Mouse (Mus musculus): Measurements from ENCODE around the gene Fbxw8.

Fbxw8 gene

DNA sequence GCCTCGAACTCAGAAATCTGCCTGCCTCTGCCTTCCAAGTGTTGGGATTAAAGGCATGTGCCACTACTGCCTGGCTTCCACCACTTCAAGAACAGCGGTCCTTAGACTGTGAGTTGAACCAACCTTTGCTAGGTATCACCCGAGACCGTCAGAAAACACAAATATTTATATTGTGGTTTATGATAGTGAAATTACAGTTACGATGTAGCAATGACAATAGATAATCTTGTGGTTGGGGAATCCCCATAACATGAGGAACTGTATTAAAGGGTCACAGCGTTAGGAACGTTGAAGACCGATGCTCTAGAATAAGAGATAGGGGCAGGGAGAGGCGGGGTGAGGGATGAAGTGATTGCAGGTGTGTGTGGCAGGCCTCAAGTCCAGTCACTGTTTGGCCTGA lies 109.9 kb downstream of the Fbxw8 start:
- DNase-seq (ENCODE audit: low spot score in 2 of 2): no peak

DNA sequence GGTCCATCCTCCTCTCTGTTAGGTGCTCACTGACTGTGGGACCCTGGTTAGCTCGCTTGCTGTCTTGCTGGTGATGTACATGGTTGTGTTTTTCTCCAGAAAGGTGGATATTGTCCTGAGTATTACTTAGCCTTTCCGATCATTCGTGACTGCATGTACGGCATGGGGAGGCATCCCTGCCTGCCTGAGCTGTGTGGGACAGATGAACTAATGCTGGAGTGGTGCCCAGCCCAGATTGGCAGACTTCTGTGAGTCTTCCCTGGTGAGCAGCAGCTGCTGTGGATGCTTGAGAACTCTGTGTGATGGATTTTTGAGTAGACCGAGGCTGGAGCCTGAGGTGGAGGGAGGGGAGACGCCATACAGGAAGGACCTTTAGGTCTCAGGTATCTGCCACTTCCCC lies 110.4 kb downstream of the Fbxw8 start:
- no peak for DNase-seq (ENCODE audit: low spot score in 2 of 2)

DNA sequence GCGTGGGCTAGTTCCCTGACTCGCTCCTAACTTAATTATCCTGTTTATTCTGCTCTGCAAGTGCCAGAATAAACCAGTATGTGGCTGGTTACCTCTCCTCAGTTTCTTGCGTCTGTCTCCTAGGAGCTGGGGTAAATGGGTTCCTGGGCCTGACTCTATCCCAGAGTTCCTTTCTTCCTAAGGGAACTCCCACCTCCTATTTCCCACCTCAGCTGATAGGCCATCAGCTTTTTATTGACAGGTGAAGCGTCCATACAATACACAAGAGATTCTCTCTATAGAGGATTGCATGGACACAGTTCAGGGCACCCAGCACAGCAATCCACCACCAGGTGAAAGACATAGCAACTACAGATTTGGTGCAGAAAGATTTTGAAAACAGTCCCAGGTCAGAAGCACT lies 111.5 kb downstream of the Fbxw8 start:
- no peak for DNase-seq (ENCODE audit: low spot score in 2 of 2)

DNA sequence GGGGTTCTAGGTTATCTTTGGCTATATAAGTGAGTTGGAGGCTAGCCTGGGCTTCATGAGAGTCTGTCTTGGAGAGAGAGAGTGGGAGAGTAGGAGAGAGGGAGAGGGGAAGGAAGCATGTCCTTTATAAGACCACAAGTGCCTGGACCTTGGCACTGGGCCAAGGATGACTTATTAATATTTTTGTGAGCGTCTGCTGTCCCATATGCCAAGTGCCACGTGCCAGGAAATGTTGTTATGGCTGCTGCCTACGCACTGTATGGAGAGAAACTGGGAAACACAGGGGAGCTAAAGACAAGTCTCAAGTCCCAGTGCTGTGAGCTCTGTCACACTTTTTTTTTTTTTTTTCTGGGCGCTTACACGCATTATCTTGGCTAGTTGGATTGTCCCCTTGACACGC lies 112.7 kb downstream of the Fbxw8 start:
- DNase-seq (ENCODE audit: low spot score in 2 of 2): no peak

DNA sequence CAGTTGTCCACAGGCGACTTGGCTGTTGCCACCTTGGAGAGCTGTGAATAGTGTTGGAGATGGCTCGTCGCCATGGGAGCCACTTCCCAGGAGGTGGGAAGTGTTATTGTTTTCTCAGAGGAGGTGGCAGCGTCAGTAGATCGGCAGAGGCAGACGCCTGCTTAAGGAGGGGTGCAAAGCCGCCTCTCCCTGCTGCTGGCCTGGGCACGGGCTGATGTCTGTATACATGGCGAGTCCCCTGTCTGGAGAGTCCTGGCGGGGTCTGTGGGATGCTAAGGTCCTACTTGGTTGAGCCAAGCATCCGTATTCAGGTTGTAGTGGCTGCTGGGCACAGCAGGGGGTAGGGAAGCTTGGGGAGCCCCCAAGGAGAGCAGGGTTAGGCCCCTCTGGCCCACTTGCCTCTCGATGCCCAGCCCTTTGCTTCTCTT lies 116.0 kb downstream of the Fbxw8 start:
- DNase-seq (ENCODE audit: low spot score in 2 of 2): no peak

DNA sequence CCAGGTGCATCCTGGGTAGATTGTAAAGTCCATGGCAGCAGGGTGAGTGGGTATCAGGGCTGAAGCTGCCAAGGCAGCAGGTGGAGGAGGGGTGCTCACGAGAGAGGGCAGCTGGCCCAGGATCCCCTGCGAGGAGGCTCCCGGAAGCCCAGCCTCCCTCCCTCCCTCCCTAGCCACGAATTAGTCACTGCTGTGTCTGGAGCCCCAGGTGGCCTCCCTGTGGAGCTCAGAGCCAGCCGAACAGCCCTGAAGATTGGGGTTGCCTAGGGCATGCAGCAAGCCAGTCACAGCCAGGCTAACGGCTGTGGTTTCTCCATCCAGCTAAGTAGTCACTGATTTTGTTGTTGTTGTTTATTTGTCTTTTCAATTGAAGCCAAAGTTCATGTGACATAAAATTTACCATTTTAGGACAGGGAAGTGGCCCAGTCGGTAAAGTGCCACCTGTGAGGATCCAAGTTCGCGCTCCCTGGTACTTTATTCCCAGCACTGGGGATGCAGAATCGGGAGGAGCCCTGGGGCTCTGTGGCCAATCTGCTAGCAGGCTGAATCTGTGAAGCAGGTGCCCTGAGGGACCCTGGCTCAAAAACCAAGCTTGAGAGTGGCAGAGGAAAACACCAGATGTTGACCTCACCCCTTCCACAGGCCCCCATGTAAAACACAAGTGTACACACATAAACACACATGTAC lies 117.3 kb downstream of the Fbxw8 start:
- no peak for DNase-seq (ENCODE audit: low spot score in 2 of 2)

DNA sequence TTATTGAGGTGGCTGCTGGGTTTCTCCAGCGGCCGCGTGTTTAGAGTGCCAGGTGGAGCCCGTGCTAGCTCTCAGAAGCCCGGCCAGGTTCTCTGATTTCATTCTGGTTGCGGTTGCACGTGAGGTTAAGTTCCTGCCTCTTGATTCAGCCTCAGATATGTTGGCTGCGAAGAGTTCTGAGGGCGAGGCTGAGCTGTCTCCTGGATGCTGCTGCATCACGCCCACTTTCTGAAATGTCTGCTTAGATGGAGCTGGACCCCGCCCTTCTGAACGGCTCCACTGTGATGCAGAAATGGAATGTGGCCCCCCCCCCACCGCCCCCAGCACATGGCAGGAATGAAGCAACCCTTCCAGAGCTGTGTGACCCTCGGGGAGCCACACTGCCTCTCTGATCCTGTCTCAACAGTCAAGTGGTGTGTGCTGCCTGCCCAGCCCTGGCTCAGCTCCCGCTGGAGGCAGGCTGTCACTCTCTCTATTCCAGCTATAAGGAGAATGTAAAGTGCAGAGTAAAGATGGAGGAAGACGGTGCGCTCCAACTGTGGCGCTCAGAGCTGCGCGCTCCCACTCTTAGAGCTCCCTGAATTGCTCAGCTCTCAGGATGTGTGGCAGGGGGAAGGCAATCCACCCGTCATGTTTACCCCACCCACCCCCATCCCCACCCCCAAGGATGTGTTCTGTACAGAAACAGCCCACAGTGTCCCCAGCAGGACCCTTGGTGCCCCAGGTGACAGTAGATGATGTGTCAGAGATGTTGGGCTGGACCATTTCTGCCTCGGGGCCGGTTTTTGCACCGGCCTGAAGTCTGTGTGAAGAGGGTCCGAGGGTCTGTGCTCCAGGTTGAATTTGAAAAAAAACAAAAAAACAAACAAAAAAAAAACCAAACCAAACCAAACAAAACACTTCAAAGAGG lies 118.1 kb downstream of the Fbxw8 start:
- DNase-seq (ENCODE audit: low spot score in 2 of 2): no peak

DNA sequence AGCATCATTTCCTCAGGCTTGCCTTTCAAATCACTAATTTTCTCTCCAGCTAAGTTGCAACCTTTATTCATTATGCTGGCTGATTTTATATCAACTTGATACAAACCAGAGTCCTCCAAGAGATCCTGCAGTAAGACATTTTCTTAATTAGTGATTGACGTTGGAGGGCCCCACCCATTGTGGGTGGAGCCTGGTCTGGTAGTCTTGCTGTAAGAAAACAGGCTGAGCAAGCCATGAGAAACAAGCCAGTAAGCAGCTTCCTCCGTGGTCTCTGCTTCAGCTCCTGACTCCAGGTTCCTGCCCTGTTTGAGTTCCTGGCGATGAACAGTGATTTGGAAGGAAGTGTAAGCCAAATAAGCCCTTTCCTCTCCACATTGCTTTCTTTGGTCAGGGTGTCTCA lies 119.5 kb downstream of the Fbxw8 start:
- no peak for DNase-seq (ENCODE audit: low spot score in 2 of 2)

DNA sequence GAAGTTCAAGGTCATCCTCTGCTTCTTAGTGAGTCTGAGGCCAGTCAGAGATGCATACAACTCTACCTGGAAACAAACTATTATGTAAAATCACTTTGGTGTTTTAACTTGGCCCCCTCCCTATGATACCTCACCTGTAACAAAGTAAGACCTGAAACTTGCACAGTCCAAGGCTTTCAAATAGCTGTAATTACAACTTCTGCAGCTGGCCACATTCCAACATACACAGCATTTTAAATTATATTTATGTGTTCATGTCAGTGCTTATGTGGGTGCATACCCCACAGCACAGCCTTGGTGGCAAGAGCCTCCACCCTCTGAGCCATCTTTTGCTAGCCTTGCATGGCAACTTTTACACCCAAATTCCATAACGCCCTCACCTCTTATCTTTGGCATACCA lies 120.6 kb downstream of the Fbxw8 start:
- no peak for DNase-seq (ENCODE audit: low spot score in 2 of 2)

DNA sequence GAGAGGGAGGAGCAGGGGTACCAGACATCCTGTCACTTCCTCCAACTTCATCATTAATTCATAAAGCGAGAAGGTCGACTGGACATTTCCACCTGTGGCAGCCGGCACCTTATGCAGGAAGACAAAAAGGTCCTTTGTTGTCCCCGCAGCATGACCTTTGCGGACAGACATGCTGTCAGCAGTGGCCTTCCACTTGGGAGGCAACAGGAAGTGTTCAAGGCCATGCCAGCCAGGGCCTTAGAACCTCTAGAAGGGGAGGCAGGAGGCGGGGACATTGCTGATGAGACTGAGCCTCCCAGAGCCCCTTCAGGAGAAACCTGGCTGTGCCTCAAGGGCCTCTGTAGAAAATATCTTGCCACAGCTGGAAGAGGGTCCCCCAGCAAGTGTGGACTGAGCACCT lies 121.5 kb downstream of the Fbxw8 start:
- no peak for DNase-seq (ENCODE audit: low spot score in 2 of 2)

DNA sequence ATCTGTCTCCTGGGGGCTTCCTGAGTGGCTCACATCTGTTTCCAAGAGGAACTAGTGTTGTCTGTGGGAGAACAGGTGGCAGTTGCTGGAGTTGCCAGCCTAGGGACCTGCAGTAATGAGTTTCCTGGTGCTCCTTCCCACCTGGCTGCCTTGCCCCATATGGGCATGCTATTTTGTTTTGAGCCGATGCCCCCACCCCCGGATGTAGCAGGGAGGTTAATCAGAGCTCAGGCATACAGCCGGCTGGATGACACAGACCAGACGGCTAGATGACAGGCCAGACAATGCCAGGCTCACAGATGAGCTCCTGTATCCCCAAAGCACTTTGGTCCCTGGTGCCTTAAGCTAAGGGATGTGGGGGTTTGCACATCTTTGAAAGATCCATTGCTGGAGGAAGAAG lies 121.9 kb downstream of the Fbxw8 start:
- DNase-seq (ENCODE audit: low spot score in 2 of 2): no peak

DNA sequence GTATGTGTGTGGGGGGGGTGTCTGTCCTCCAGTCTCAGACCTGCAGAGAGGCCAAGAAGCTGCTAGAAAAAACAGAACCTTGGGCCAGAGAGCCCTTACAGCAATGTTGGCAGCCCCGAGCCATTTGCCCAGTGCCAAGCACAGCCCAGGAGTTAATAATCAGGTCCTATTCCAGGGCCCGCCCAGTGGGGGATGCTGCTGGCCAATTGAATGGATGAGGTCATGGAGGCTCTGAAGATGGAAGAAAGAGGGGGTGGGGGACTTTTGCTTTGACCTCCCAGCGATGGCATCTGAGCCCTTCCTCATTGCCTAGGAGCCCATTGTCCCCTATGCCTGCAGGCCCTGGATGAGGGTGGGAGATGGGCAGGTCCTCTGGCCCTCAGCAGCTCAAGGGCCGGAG lies 123.8 kb downstream of the Fbxw8 start:
- no peak for DNase-seq (ENCODE audit: low spot score in 2 of 2)

DNA sequence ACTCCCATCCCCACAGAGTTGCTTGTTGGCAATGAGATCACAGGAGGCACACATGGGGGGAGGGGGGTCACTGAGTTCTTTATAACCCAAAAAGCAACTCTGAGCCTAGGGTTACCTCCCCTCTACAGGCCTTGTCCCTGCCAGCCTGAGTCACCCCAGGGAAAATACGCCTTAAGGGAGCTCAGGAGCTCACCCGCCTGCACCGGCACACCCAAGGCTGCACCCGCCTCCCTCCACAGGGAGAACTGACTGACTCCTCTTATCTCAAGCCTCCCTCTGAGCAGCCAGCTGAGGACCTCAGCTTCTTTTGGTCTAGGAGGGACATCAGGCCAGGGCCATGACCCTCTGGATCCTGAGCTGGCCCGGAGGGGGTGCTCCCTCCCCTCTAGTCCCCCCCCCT lies 124.2 kb downstream of the Fbxw8 start:
- DNase-seq (ENCODE audit: low spot score in 2 of 2): no peak

DNA sequence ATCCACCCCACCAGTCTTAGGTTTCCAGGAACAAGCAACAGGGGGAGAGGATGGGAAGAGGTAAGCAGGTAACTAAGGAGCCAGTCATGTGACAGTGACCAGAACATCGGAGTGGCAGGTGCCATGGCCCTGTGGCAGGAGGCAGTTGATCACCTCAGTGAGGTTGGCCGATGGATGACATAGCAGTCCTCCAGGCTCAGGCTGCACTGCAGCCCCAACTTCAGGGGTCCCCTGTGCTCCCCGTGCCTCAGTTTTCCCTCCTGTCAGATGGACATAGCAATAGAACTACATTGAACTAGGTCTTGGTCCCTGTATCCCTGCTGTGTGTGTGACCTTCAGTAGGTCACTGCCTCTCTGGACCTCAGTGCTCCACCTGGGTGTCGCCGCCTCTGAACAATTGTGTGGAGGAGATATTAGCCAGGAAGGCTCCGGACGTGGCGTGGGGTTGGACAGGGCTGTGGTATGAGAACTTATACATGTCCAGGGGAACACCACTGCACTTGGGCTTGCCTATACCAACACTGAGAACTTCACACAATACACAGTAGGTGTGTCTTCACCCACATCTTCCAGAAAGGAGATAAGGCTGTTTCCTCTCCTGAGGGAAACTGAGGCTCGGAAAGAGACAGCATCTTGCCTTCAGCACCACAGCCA lies 125.1 kb downstream of the Fbxw8 start:
- no peak for DNase-seq (ENCODE audit: low spot score in 2 of 2)

DNA sequence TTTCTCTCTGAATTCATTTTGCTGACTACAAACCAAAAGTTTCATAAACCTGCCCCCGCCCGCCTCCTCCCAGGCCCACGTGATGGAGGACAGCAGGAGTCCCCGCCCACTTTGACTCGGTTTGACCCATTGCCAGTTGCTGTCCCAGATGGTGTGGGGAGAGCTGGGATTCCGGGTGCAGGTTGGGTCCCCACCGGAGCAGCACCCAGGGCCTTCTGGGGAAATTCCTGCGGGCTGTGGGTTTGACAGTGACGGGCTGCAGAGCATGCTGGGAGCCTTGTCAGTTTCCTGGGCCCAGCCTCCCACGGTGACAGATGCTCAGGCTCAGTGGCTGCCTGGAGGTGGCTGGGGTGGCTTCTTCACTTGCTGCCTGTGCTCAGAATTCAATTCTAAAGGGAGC lies 125.8 kb downstream of the Fbxw8 start:
- no peak for DNase-seq (ENCODE audit: low spot score in 2 of 2)

DNA sequence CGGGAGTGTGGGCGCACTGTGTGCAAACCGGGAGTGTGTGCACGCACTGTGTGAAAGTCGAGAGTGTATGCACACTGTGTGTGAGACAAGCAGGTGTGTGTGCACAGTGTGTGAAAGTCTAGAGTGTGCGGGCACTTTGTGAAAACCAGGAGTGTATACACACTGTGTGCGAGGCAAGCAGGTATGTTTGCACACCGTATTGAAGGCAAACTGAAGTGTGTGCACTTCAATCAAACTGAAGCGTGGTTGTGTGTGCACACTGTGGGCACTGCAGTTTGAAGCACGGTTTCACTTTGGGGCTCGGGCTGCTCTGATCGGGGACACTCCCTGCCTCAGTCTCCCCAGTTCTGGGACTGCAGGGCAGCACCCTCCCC lies 126.2 kb downstream of the Fbxw8 start:
- no peak for DNase-seq (ENCODE audit: low spot score in 2 of 2)

DNA sequence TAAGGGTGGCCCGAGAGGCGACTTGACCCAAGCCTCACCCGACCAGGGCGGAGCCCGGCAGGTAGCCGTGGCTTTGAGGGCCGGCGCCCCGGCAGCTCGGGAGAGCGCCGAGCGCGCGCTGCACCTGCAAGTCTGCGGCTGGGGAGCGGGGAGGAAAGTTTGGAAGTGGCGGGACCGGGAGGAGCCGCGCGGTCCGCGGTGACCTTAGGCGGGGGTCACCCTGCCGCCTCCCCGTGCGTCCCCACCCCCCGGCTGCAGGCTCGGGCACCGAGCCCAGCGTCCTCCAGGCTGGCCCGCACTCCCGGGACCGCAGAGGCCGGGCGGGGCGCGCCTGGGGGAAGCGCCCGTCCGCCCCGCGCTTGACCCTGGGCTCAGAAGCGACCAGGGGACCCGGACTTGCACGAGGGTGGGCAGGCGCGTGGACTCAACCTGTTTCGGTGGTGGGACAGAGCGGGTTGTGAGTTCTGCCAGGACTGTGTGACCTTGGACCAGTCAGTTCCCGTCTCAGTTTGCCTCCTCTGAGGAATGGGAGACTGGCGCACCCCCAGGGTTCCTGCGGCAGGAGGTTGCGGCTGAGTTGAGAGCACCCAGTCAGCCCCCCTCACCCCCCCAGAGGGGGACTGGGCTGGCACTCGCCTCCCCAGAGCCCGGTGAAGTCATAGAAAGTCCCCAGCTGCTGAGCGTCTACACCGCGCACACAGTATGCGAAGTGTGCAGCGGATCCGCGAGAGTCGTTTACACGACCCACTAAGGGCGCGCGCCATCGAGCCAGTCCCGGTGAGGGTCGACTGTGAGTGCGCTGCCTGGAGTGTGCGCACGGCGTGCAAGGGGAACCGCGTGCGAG lies 126.9 kb downstream of the Fbxw8 start:
- no peak for DNase-seq (ENCODE audit: low spot score in 2 of 2)

DNA sequence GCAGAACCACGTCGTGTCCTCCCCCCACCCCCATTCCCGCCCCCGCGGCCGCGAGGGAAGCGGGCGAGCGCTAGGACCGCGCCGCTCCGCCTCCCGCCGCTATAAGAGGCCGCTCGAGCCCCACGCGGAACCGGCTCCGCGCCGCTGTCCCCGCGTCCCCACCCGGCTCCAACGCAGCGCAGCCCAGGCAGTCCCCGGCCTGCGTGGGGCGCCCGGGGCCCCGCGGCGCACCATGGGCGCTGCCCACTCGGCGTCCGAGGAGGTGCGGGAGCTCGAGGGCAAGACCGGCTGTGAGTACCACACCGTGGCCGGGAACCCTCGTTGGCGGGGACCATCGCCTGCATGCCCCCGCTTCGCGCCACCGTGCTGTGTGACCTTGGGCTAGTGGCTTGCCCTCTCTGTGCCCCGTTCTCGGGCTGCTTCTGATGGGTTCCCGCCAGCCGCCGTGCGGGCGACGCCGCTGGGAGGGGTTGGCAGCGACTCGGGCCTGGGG lies 127.5 kb downstream of the Fbxw8 start, which contains the start of gene Tesc:
Tesc (plus strand) TSS at position 46 of the 493 bp plus-strand sequence.
- no peak for DNase-seq (ENCODE audit: low spot score in 2 of 2)

DNA sequence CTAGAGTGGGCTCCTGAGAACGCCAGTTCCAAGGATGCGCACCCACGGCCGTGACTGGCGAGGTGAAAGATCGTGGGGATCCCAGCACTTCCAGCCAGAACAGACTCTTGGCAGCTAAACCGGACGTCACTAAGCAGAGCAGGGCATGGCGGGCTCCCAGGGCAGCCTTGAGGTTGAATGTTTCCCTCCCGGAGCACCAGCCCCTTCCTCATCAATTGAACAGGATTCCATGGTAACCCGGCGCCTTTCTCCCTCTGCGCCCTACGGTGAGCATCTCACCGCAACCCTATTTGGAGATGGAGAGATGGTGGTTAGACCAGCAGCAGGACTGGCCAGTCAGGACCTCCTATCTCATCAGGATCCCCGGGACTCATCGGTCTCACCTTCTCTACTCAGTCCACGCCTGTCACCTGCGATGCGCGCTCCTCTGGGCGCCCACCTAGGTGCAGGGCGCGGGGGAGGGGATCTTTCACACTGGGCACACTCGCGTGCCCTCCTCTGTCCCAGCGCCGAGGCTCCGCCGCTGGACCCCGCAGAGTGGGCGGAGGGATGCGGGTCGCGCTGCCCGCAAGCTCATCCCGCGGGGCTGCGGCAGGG lies 128.1 kb downstream of the Fbxw8 start:
- no peak for DNase-seq (ENCODE audit: low spot score in 2 of 2)

DNA sequence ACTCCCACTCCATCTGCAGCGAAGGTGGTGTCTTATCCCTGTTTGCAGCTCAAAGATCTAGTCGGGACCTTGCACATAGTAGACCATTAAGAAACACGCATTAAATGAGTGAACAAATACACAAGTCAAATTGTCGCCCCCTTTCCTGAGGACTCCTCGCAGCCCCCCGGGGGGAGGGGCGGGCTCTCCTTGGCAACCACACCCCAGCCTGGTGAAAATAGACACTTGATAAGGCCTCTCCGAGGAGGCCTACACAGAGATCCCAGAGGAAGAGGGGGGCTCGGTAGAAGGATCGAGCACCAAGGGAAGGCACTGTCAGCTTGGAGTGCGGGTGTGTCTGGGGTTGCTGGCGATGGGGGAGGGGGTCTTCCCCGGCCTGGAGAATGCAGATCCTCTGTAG lies 128.9 kb downstream of the Fbxw8 start:
- no peak for DNase-seq (ENCODE audit: low spot score in 2 of 2)

DNA sequence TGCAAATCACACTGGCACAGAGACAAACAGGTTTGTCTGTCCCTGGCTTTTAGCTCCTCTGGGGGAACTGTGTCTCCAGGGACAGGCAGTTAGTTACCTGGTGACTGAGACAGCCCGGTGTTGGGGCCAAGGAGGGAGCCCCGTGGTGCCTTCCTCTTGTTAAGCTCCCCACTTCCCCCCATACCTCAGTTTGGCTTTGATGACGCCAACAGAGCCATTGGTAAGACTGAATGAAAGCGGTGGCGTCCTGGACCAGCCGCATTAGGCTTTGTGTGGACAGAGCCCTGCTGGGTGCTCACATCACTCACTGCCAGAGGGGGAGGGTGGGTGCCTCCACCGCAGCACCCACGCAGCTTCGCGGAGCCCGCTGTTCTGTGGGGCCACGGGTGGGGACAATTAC lies 129.4 kb downstream of the Fbxw8 start:
- no peak for DNase-seq (ENCODE audit: low spot score in 2 of 2)

Data from spleen, postnatal 4 days (tissue).